Mouse (Mus musculus): ENCODE measurements around the gene Bbc3. TPM values are rescaled to one million over a fixed set of nuclear protein-coding genes. Genes with fewer than 3 reads are reported as not detected.

The Bbc3 gene
- polyA plus RNA-seq, 1 experiment from 2014 or later = 3.7 TPM

GRCm38 (mm10) chr7:16282334-16282733, 25.9 kb upstream of the Bbc3 start:
- Histone ChIP-seq H3K9ac (replicated peaks) (no peak overlapping the region), H3K4me2 (ENCODE audit: low read depth, low read length) (no peak overlapping the region), H3K36me3 (replicated peaks; ENCODE audit: insufficient read depth, low read length) (peaks cover 52% of the 10 kb centered on the region), H3K9me3 (ENCODE audit: low read length) (no peaks in the 10 kb centered on the region), H3K4me1 (ENCODE audit: insufficient read depth) (peaks cover 11% of the 10 kb centered on the region), H3K27ac (ENCODE audit: low read depth) (no peak overlapping the region), H3K27me3 (ENCODE audit: insufficient read depth, low read length) (no peaks in the 10 kb centered on the region), H3K4me3 (ENCODE audit: low read depth, low read length) (no peak overlapping the region)
- DNase-seq (no peak), ATAC-seq (no peak)
- TF ChIP-seq EP300 (IDR thresholded peaks at IDR 0.05; ENCODE audit: low read depth) (no peak), CTCF (IDR thresholded peaks at IDR 0.05; ENCODE audit: low read depth) (no peak)
- WGBS (ENCODE audit: insufficient replicate concordance) = 91% methylated on average over 12 of the region's 13 CpGs

DNA sequence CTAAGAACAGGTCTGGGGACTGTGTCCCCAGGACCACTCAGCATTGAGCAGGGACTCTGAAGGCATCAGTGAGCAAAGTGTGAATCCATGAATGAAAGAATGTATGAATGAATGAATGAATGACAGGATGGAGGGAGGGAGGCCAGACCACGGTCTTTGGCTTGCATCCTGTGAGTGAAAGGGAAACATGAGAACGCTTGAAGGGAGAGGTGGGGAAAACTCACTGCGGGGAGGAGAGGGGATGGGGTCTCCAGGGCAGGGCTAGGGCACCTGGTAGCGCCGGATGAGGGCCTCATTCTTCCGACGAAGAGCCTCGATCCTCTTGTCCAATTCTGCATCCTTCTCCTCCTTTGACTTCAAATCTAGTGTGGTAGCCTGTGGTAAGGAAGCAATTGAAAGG, 24.2 kb upstream of the Bbc3 start:
- no peak for ATAC-seq
- Histone ChIP-seq H3K27me3 (ENCODE audit: insufficient read depth, low read length) (no peaks in the 10 kb centered on the region), H3K4me1 (ENCODE audit: insufficient read depth) (peaks cover 11% of the 10 kb centered on the region), H3K36me3 (replicated peaks; ENCODE audit: insufficient read depth, low read length) (peaks cover 46% of the 10 kb centered on the region), H3K9me3 (ENCODE audit: low read length) (no peaks in the 10 kb centered on the region), H3K4me2 (ENCODE audit: low read depth, low read length) (no peak overlapping the region), H3K9ac (replicated peaks) (no peak overlapping the region), H3K4me3 (ENCODE audit: low read depth, low read length) (no peak overlapping the region), H3K27ac (ENCODE audit: low read depth) (no peak overlapping the region)
- DNase-seq = no peak
- TF ChIP-seq EP300 (IDR thresholded peaks at IDR 0.05; ENCODE audit: low read depth) = no peak
- no peak for TF ChIP-seq CTCF (IDR thresholded peaks at IDR 0.05; ENCODE audit: low read depth)
- WGBS (ENCODE audit: insufficient replicate concordance) = 93% methylated on average over 8 of the region's 8 CpGs

DNA sequence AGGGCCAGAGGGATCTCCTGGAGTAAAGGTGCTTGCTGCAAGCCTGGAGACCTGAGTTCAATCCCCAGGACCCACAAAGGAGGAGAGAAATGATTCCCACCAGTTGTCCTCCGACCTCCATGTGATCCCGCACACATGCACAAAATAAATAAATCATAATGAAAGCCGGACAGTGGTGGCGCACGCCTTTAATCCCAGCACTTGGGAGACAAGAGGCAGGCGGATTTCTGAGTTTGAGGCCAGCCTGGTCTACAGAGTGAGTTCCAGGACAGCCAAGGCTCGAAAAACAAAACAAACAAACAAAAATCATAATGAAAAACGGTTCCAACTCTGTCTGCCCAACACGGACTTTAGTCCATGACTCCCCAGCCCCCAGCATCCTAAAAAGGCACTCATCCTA, 23.3 kb upstream of the Bbc3 start:
- TF ChIP-seq EP300 (IDR thresholded peaks at IDR 0.05; ENCODE audit: low read depth) = no peak
- TF ChIP-seq CTCF (IDR thresholded peaks at IDR 0.05; ENCODE audit: low read depth) = no peak
- Histone ChIP-seq H3K27ac (ENCODE audit: low read depth) (peak overlapping the region; percentile 87), H3K4me2 (ENCODE audit: low read depth, low read length) (peak overlapping the region; percentile 90), H3K27me3 (ENCODE audit: insufficient read depth, low read length) (no peaks in the 10 kb centered on the region), H3K36me3 (replicated peaks; ENCODE audit: insufficient read depth, low read length) (peaks cover 41% of the 10 kb centered on the region), H3K4me3 (ENCODE audit: low read depth, low read length) (0 out of 2 replicates have a peak overlapping the region, but pooled peaks have one; percentile 70), H3K9me3 (ENCODE audit: low read length) (no peaks in the 10 kb centered on the region), H3K4me1 (ENCODE audit: insufficient read depth) (peaks cover 11% of the 10 kb centered on the region), H3K9ac (replicated peaks) (no peak overlapping the region)
- DNase-seq (no peak), ATAC-seq (no peak)
- 75% methylated on average over 9 of the region's 9 CpGs for WGBS (ENCODE audit: insufficient replicate concordance)

DNA sequence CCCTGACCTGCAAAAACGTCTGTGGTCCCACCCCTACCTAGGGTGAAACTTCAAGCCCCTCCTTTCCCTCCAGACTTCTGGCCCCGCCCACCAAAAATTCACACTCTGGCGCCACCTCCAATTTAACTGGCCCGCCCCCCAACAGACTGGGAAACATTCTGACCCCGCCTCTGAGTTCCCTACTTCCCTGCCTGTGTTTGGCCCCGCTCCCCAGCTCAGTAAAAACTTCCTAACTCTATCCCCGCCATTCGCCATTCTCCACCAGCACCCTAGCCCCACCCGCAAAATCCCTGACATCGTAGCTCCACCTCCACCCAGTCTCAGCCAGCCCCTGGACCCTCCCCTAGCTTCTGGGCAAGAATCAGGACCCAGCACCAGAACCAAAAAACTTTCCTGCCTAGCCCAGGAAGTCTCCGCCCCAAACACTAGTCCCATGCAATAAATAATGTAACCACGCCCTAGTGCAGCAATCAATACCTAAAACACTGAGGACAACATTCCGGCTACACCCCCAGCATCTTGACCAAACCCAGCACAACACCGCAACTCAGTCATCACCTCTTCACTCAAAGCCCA, 22.7 kb upstream of the Bbc3 start:
- Histone ChIP-seq H3K27me3 (ENCODE audit: insufficient read depth, low read length) (no peaks in the 10 kb centered on the region), H3K27ac (ENCODE audit: low read depth) (peak overlapping the region; percentile 87), H3K4me1 (ENCODE audit: insufficient read depth) (peaks cover 11% of the 10 kb centered on the region), H3K4me3 (ENCODE audit: low read depth, low read length) (peak overlapping the region; percentile 70), H3K9me3 (ENCODE audit: low read length) (no peaks in the 10 kb centered on the region), H3K9ac (replicated peaks) (peak overlapping the region; percentile 52), H3K36me3 (replicated peaks; ENCODE audit: insufficient read depth, low read length) (peaks cover 38% of the 10 kb centered on the region), H3K4me2 (ENCODE audit: low read depth, low read length) (peak overlapping the region; percentile 90)
- 2% methylated on average over 14 of the region's 14 CpGs for WGBS (ENCODE audit: insufficient replicate concordance)
- TF ChIP-seq CTCF (IDR thresholded peaks at IDR 0.05; ENCODE audit: low read depth) (no peak), EP300 (IDR thresholded peaks at IDR 0.05; ENCODE audit: low read depth) (no peak)
- DNase-seq (peak; percentile 79), ATAC-seq (peak; percentile 28)

- TF ChIP-seq CTCF (IDR thresholded peaks at IDR 0.05; ENCODE audit: low read depth) (no peak), EP300 (IDR thresholded peaks at IDR 0.05; ENCODE audit: low read depth) (peak; percentile 29; the same call in 1 of the 2 replicates)
- Histone ChIP-seq H3K36me3 (replicated peaks; ENCODE audit: insufficient read depth, low read length) (peaks cover 31% of the 10 kb centered on the region), H3K9me3 (ENCODE audit: low read length) (no peaks in the 10 kb centered on the region), H3K4me1 (ENCODE audit: insufficient read depth) (peaks cover 11% of the 10 kb centered on the region), H3K27ac (ENCODE audit: low read depth) (peak within 1 kb of the TSS; percentile 98), H3K9ac (replicated peaks) (peak within 1 kb of the TSS; percentile 79), H3K4me3 (ENCODE audit: low read depth, low read length) (peak within 1 kb of the TSS; percentile 70), H3K27me3 (ENCODE audit: insufficient read depth, low read length) (no peaks in the 10 kb centered on the region), H3K4me2 (ENCODE audit: low read depth, low read length) (peak within 1 kb of the TSS; percentile 90)
- under 1% methylated on average over 64 of the region's 70 CpGs for WGBS (ENCODE audit: insufficient replicate concordance)
- DNase-seq (peak; percentile 100), ATAC-seq (peak; percentile 88)
These were observed 21.9 kb upstream of the Bbc3 start, which contains the start of gene Ccdc9 for GRCm38 (mm10) chr7:16286026-16286961. Ccdc9 (minus strand) TSS chr7:16286795.

GRCm38 (mm10) chr7:16287016-16287415, 21.2 kb upstream of the Bbc3 start:
- DNase-seq (no peak), ATAC-seq (no peak)
- H3K9ac ChIP-seq (replicated peaks) = peak overlapping the region; percentile 79
- H3K4me2 ChIP-seq (ENCODE audit: low read depth, low read length) = peak overlapping the region; percentile 90
- H3K9me3 ChIP-seq (ENCODE audit: low read length) = no peaks in the 10 kb centered on the region
- no peaks in the 10 kb centered on the region for H3K27me3 ChIP-seq (ENCODE audit: insufficient read depth, low read length)
- H3K4me1 ChIP-seq (ENCODE audit: insufficient read depth) = peaks cover 11% of the 10 kb centered on the region
- no peak for TF ChIP-seq CTCF (IDR thresholded peaks at IDR 0.05; ENCODE audit: low read depth)
- no peak for TF ChIP-seq EP300 (IDR thresholded peaks at IDR 0.05; ENCODE audit: low read depth)
- peaks cover 26% of the 10 kb centered on the region for H3K36me3 ChIP-seq (replicated peaks; ENCODE audit: insufficient read depth, low read length)
- H3K4me3 ChIP-seq (ENCODE audit: low read depth, low read length) = peak overlapping the region; percentile 70
- peak overlapping the region; percentile 98 for H3K27ac ChIP-seq (ENCODE audit: low read depth)
- 63% methylated on average over 2 of the region's 2 CpGs for WGBS (ENCODE audit: insufficient replicate concordance)
